Mouse (Mus musculus) lung, embryonic 14.5 days (tissue): Measurements from ENCODE around the gene Pde4d. TPM values are rescaled to one million over a fixed set of nuclear protein-coding genes. Genes with fewer than 3 reads are reported as not detected.

ENCODE experiments used
- ATAC-seq: fragments of 200-750 bp; cut with Nextera tagmentation; 2 replicates; pipeline ENCODE4 v1.8.0; 2017; ENCODE audit warnings: mild to moderate bottlenecking, moderate TSS enrichment, moderate library complexity; ENCODE audit not compliant: insufficient read depth
- DNase-seq: peaks from one replicate; pipeline ENCODE4 v3.0.0-alpha.2; 2015
- H3K27ac ChIP-seq: fragments of 300-500 bp; sonication (generic); 2 replicates; pipeline ENCODE4 v1.5.1; 2014; ENCODE audit warnings: low read depth, mild to moderate bottlenecking, moderate library complexity
- H3K27me3 ChIP-seq: fragments of 300-500 bp; sonication (generic); 2 replicates; pipeline ENCODE4 v1.6.1; 2014; ENCODE audit warnings: low read length, control low read depth; ENCODE audit not compliant: insufficient read depth
- H3K36me3 ChIP-seq: fragments of 300-500 bp; sonication (generic); 2 replicates; pipeline ENCODE4 v1.6.1; 2014; ENCODE audit warnings: control low read depth; ENCODE audit not compliant: insufficient read depth
- H3K4me1 ChIP-seq: fragments of 300-500 bp; sonication (generic); 2 replicates; pipeline ENCODE4 v1.6.1; 2014; ENCODE audit warnings: antibody characterized with exemption, control low read depth; ENCODE audit not compliant: insufficient read depth
- H3K4me2 ChIP-seq: fragments of 300-500 bp; sonication (generic); 2 replicates; pipeline ENCODE4 v1.6.1; 2014; ENCODE audit warnings: mild to moderate bottlenecking
- H3K4me3 ChIP-seq: fragments of 300-500 bp; sonication (generic); 2 replicates; pipeline ENCODE4 v1.5.1; 2014; ENCODE audit warnings: low read depth, low read length
- H3K9ac ChIP-seq: fragments of 300-500 bp; sonication (generic); 2 replicates; pipeline ENCODE4 v1.6.1; 2014
- H3K9me3 ChIP-seq: fragments of 300-500 bp; sonication (generic); 2 replicates; pipeline ENCODE4 v1.6.1; 2016; ENCODE audit warnings: low read depth, low read length, control low read depth
- CTCF ChIP-seq: IDR thresholded peaks from 2 replicates; pipeline ENCODE4 v1.5.1; 2016; ENCODE audit warnings: antibody characterized with exemption, low read depth
- WGBS: fragments of 180-500 bp; shearing (Covaris S2); extraction: QIAGEN DNeasy Blood & Tissue Kit; methylation state at CpG from one replicate; pipeline ENCODE4 v1.1.7; 2014; 5-methylcytosine and 5-hydroxymethylcytosine counted together
- polyA plus RNA-seq: library from polyadenylated mRNA; unstranded; fragments of >200 nt; fragmentation: Nextera tagmentation; extraction: Ambion mirVana; gene quantifications from 2 replicates; pipeline ENCODE4 v1.2.1, GENCODE M21; 2014

Gene Pde4d
- polyA plus RNA-seq, 1 experiment from 2014 or later, result 16.2 TPM

GRCm38 (mm10) chr13:109168556-109169334, 719.0 kb downstream of the Pde4d start:
- Histone ChIP-seq H3K36me3 (no peaks in the 10 kb centered on the region), H3K9me3 (no peaks in the 10 kb centered on the region), H3K9ac (no peak overlapping the region), H3K27me3 (no peaks in the 10 kb centered on the region), H3K4me3 (no peak overlapping the region), H3K4me1 (no peaks in the 10 kb centered on the region), H3K27ac (no peak overlapping the region), H3K4me2 (no peak overlapping the region)
- DNase-seq (no peak), ATAC-seq (no peak)
- WGBS, result 81% methylated on average over 9 of the region's 9 CpGs
- TF ChIP-seq CTCF, result no peak

GRCm38 (mm10) chr13:109169335-109169606, 719.5 kb downstream of the Pde4d start:
- Histone ChIP-seq H3K4me3 (no peak overlapping the region), H3K4me2 (no peak overlapping the region), H3K36me3 (no peaks in the 10 kb centered on the region), H3K9ac (no peak overlapping the region), H3K27ac (no peak overlapping the region), H3K9me3 (no peaks in the 10 kb centered on the region), H3K27me3 (no peaks in the 10 kb centered on the region), H3K4me1 (no peaks in the 10 kb centered on the region)
- TF ChIP-seq CTCF, result no peak
- no peak for ATAC-seq
- no peak for DNase-seq
- WGBS, result 56% methylated on average over 2 of the region's 2 CpGs

- Histone ChIP-seq H3K4me3 (no peak overlapping the region), H3K36me3 (no peaks in the 10 kb centered on the region), H3K4me1 (no peaks in the 10 kb centered on the region), H3K9ac (no peak overlapping the region), H3K9me3 (no peaks in the 10 kb centered on the region), H3K27me3 (no peaks in the 10 kb centered on the region), H3K4me2 (no peak overlapping the region), H3K27ac (no peak overlapping the region)
- DNase-seq (no peak), ATAC-seq (no peak)
- TF ChIP-seq CTCF, result no peak
- WGBS, result 53% methylated on average over 7 of the region's 7 CpGs
These were observed 721.9 kb downstream of the Pde4d start for GRCm38 (mm10) chr13:109171688-109172087.

GRCm38 (mm10) chr13:109175281-109175680, 725.5 kb downstream of the Pde4d start:
- Histone ChIP-seq H3K36me3 (no peaks in the 10 kb centered on the region), H3K9ac (no peak overlapping the region), H3K4me2 (no peak overlapping the region), H3K4me1 (no peaks in the 10 kb centered on the region), H3K27ac (no peak overlapping the region), H3K9me3 (no peaks in the 10 kb centered on the region), H3K27me3 (no peaks in the 10 kb centered on the region), H3K4me3 (no peak overlapping the region)
- 43% methylated on average over 6 of the region's 6 CpGs for WGBS
- ATAC-seq (no peak), DNase-seq (no peak)
- no peak for TF ChIP-seq CTCF

GRCm38 (mm10) chr13:109175852-109176621, 726.3 kb downstream of the Pde4d start:
- H3K36me3 ChIP-seq, result no peaks in the 10 kb centered on the region
- ATAC-seq (no peak), DNase-seq (no peak)
- no peak overlapping the region for H3K4me3 ChIP-seq
- H3K9me3 ChIP-seq, result no peaks in the 10 kb centered on the region
- no peak overlapping the region for H3K27ac ChIP-seq
- H3K27me3 ChIP-seq, result no peaks in the 10 kb centered on the region
- 58% methylated on average over 11 of the region's 11 CpGs for WGBS
- H3K4me2 ChIP-seq, result no peak overlapping the region
- no peak for TF ChIP-seq CTCF
- H3K9ac ChIP-seq, result no peak overlapping the region
- H3K4me1 ChIP-seq, result no peaks in the 10 kb centered on the region

GRCm38 (mm10) chr13:109181363-109181762, 731.6 kb downstream of the Pde4d start:
- WGBS, result 54% methylated on average over 6 of the region's 6 CpGs
- no peak overlapping the region for H3K9ac ChIP-seq
- DNase-seq (no peak), ATAC-seq (no peak)
- TF ChIP-seq CTCF, result no peak
- H3K27ac ChIP-seq, result no peak overlapping the region
- no peaks in the 10 kb centered on the region for H3K4me1 ChIP-seq
- H3K36me3 ChIP-seq, result no peaks in the 10 kb centered on the region
- H3K4me2 ChIP-seq, result no peak overlapping the region
- no peak overlapping the region for H3K4me3 ChIP-seq
- no peaks in the 10 kb centered on the region for H3K9me3 ChIP-seq
- H3K27me3 ChIP-seq, result no peaks in the 10 kb centered on the region

- no peak for TF ChIP-seq CTCF
- H3K4me1 ChIP-seq, result no peaks in the 10 kb centered on the region
- 75% methylated on average over 4 of the region's 4 CpGs for WGBS
- DNase-seq, result no peak
- no peak overlapping the region for H3K9ac ChIP-seq
- no peak overlapping the region for H3K27ac ChIP-seq
- ATAC-seq, result no peak
- no peaks in the 10 kb centered on the region for H3K27me3 ChIP-seq
- H3K36me3 ChIP-seq, result no peaks in the 10 kb centered on the region
- no peak overlapping the region for H3K4me3 ChIP-seq
- no peak overlapping the region for H3K4me2 ChIP-seq
- H3K9me3 ChIP-seq, result no peaks in the 10 kb centered on the region
These were observed 740.9 kb downstream of the Pde4d start for GRCm38 (mm10) chr13:109190652-109191051.
